Mouse (Mus musculus) MN1 (cell line): Measurements from ENCODE around the gene Cntn5.
A peak's percentile ranks its signal among the peaks of the same experiment; 100 is the strongest.

ENCODE experiments used
- DNase-seq: peaks from one replicate; pipeline ENCODE4 v3.0.0-alpha.2; 2016; ENCODE audit warnings: low spot score

Gene Cntn5

GRCm38 (mm10) chr9:10904616-10905363 lies at the start of gene Cntn5:
TSS of gene Cntn5 (minus strand) at chr9:10904775.
- no peak for DNase-seq

- DNase-seq = no peak
Observed at GRCm38 (mm10) chr9:10950470-10950869, 45.9 kb upstream of the Cntn5 start.

GRCm38 (mm10) chr9:10909573-10909972 lies 5.0 kb upstream of the Cntn5 start:
- DNase-seq = peak; percentile 30

GRCm38 (mm10) chr9:10905696-10906095 lies 1.1 kb upstream of the Cntn5 start:
- DNase-seq = no peak

GRCm38 (mm10) chr9:10879758-10880157 lies 24.8 kb downstream of the Cntn5 start:
- no peak for DNase-seq

GRCm38 (mm10) chr9:10873881-10874280 lies 30.7 kb downstream of the Cntn5 start:
- DNase-seq = no peak

GRCm38 (mm10) chr9:10856204-10856892 lies 48.2 kb downstream of the Cntn5 start:
- no peak for DNase-seq

- no peak for DNase-seq
Observed at GRCm38 (mm10) chr9:10816711-10817110, 87.9 kb downstream of the Cntn5 start.

GRCm38 (mm10) chr9:10797158-10797557 lies 107.4 kb downstream of the Cntn5 start:
- DNase-seq = no peak

GRCm38 (mm10) chr9:10795102-10795501 lies 109.5 kb downstream of the Cntn5 start:
- DNase-seq = no peak

GRCm38 (mm10) chr9:10731878-10732277 lies 172.7 kb downstream of the Cntn5 start:
- no peak for DNase-seq

GRCm38 (mm10) chr9:10724191-10724590 lies 180.4 kb downstream of the Cntn5 start:
- no peak for DNase-seq

- DNase-seq = no peak
Observed at GRCm38 (mm10) chr9:10722121-10722520, 182.5 kb downstream of the Cntn5 start.

GRCm38 (mm10) chr9:10718986-10719385 lies 185.6 kb downstream of the Cntn5 start:
- no peak for DNase-seq

GRCm38 (mm10) chr9:10713641-10714040 lies 190.9 kb downstream of the Cntn5 start:
- DNase-seq = no peak

GRCm38 (mm10) chr9:10681646-10682045 lies 222.9 kb downstream of the Cntn5 start:
- no peak for DNase-seq

GRCm38 (mm10) chr9:10681181-10681580 lies 223.4 kb downstream of the Cntn5 start:
- no peak for DNase-seq

- DNase-seq = no peak
Observed at GRCm38 (mm10) chr9:10668676-10669075, 235.9 kb downstream of the Cntn5 start.

GRCm38 (mm10) chr9:10667438-10667837 lies 237.1 kb downstream of the Cntn5 start:
- no peak for DNase-seq

GRCm38 (mm10) chr9:10665756-10666155 lies 238.8 kb downstream of the Cntn5 start:
- no peak for DNase-seq

GRCm38 (mm10) chr9:10663101-10663500 lies 241.5 kb downstream of the Cntn5 start:
- no peak for DNase-seq

- no peak for DNase-seq
Observed at GRCm38 (mm10) chr9:10659478-10659877, 245.1 kb downstream of the Cntn5 start.

GRCm38 (mm10) chr9:10658086-10658485 lies 246.5 kb downstream of the Cntn5 start:
- DNase-seq = no peak
